Mouse (Mus musculus) limb, embryonic 11.5 days (tissue): Measurements from ENCODE around the gene Mrps16. TPM values are rescaled to one million over a fixed set of nuclear protein-coding genes. Genes with fewer than 3 reads are reported as not detected.
A peak's percentile ranks its signal among the peaks of the same experiment; 100 is the strongest.

Experiments
- ATAC-seq: fragments of 200-750 bp; cut with Nextera tagmentation; 2 replicates; pipeline ENCODE4 v1.8.0; 2017; ENCODE audit warnings: low read depth; ENCODE audit not compliant: insufficient number of reproducible peaks, low FRiP score, low TSS enrichment
- DNase-seq: peaks from one replicate; pipeline ENCODE4 v3.0.0-alpha.2; 2015; ENCODE audit warnings: low spot score
- H3K27ac ChIP-seq: fragments of 300-500 bp; sonication (generic); replicated peaks from 2 replicates; pipeline ENCODE4 v1.5.1; 2014; ENCODE audit warnings: low read depth, mild to moderate bottlenecking, low read length
- H3K27me3 ChIP-seq: fragments of 300-500 bp; sonication (generic); 2 replicates; pipeline ENCODE4 v1.6.1; 2014; ENCODE audit warnings: mild to moderate bottlenecking, low read length, mixed read lengths; ENCODE audit not compliant: control insufficient read depth, insufficient read depth
- H3K36me3 ChIP-seq: fragments of 300-500 bp; sonication (generic); 2 replicates; pipeline ENCODE4 v1.6.1; 2014; ENCODE audit warnings: mild to moderate bottlenecking, low read length, moderate library complexity, mixed read lengths; ENCODE audit not compliant: control insufficient read depth, insufficient read depth
- H3K4me1 ChIP-seq: fragments of 300-500 bp; sonication (generic); 2 replicates; pipeline ENCODE4 v1.6.1; 2014; ENCODE audit warnings: low read length, mixed read lengths; ENCODE audit not compliant: control insufficient read depth, insufficient read depth
- H3K4me2 ChIP-seq: fragments of 300-500 bp; sonication (generic); 2 replicates; pipeline ENCODE4 v1.6.1; 2014; ENCODE audit warnings: low read depth, mild to moderate bottlenecking, moderate library complexity; ENCODE audit not compliant: severe bottlenecking
- H3K4me3 ChIP-seq: fragments of 300-500 bp; sonication (generic); 2 replicates; pipeline ENCODE4 v1.5.1; 2014; ENCODE audit warnings: low read depth, low read length
- H3K9ac ChIP-seq: fragments of 300-500 bp; sonication (generic); 2 replicates; pipeline ENCODE4 v1.6.1; 2014; ENCODE audit warnings: mild to moderate bottlenecking, low read length
- H3K9me3 ChIP-seq: fragments of 300-500 bp; sonication (generic); 2 replicates; pipeline ENCODE4 v1.6.1; 2016; ENCODE audit warnings: low read length; ENCODE audit not compliant: control insufficient read depth
- WGBS: fragments of 180-500 bp; shearing (Covaris S2); extraction: QIAGEN DNeasy Blood & Tissue Kit; methylation state at CpG from one replicate; pipeline ENCODE4 v1.1.7; 2014; 5-methylcytosine and 5-hydroxymethylcytosine counted together
- polyA plus RNA-seq: library from polyadenylated mRNA; unstranded; fragments of >200 nt; fragmentation: Nextera tagmentation; extraction: Ambion mirVana; gene quantifications from 2 replicates; pipeline ENCODE4 v1.2.1, GENCODE M21; 2014

Mrps16 gene
- polyA plus RNA-seq = 82.0 and 86.3 TPM in 2 replicates

DNA sequence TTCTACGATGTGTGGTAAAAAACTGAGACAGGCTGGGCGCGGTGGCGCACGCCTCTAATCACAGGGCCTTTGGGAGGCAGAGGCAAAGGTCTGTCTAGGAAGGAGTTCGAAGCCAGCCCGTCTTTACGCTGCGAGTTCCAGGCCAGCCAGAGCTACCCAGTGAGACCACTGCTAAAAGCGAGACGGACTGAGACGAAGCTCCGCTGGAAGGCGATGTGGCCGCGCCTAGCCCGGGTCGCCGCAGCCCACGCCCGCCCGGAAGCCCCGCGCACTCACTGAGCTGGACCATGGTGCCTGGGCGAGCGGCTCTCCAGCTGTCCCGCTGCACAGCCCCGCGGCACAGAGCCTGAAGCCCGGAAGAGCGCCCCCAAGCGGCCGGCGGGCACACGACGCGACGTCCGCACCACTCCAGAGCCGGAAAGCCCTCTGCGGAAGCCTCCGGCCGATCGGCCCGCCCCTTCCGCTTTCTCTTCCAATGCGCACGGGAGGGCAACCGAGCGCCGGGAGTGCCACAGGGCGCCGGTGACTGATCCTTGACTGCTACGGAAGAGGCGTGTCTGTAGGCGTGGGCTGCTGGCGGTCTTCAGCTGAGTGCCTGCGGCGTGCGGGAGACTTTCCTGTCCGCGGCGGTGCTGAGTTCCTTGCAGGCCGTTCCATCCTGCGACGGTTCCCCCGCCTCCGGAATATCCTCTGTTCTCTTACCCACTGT, at the start of gene Mrps16:
Gene Mrps16, minus strand, starts transcription at position 430 of the 709 bp plus-strand sequence.
- Histone ChIP-seq H3K27me3 (no peaks in the 10 kb centered on the region), H3K4me1 (0 out of 2 replicates have a peak, but pooled peaks cover 2% of the 10 kb centered on the region), H3K27ac (peak within 1 kb of the TSS; percentile 73), H3K9me3 (no peaks in the 10 kb centered on the region), H3K36me3 (peaks cover 4% of the 10 kb centered on the region), H3K4me3 (peak within 1 kb of the TSS; percentile 74), H3K9ac (peak within 1 kb of the TSS; percentile 83), H3K4me2 (peak within 1 kb of the TSS; percentile 57)
- ATAC-seq (peak; percentile 96), DNase-seq (peak; percentile 95)
- under 1% methylated on average over 67 of the region's 68 CpGs for WGBS

DNA sequence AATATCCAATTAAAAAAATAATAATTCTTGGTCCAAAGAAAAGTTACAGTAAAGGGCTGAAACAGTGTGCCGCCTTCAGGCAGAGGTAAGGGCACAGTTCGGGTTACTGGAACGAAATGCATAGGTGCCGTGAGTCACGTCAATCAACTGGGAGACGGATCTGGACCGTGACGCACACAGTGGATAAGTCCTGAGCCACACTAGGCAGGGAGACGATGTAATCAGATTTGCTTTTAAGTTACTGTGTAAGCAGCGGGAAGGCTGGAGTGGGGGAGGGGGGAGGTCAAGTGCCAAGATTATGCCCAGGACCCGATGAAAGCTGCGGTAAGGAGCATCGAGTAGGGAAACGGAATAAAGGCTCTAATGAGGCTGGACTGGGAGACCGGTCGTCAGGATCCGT, 48.8 kb upstream of the Mrps16 start:
- Histone ChIP-seq H3K27ac (no peak overlapping the region), H3K36me3 (no peaks in the 10 kb centered on the region), H3K9me3 (no peaks in the 10 kb centered on the region), H3K4me3 (no peak overlapping the region), H3K27me3 (no peaks in the 10 kb centered on the region), H3K4me1 (no peaks in the 10 kb centered on the region), H3K9ac (no peak overlapping the region), H3K4me2 (no peak overlapping the region)
- no peak for DNase-seq
- 76% methylated on average over 17 of the region's 17 CpGs for WGBS
- no peak for ATAC-seq

DNA sequence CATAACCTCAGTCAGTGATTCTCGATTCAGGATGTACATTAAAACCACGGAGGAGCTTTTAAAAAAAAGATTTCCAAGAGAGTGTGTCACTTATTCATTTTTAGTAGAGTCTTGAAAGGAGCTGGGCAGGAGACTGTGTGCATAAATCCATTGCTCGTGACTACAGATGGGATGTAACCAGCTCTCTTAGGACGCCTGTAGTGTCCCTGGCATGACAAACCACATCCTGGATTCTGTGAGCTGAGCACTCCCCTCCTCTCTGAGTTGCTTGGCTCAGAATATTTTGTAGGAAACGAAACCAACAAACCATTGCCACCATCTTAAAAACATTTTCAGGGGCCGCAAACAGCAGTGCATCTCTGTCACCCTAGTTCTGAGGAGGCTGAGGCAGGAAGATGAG, 43.5 kb upstream of the Mrps16 start:
- no peak overlapping the region for H3K4me3 ChIP-seq
- no peak overlapping the region for H3K4me2 ChIP-seq
- no peak overlapping the region for H3K27ac ChIP-seq
- DNase-seq = no peak
- H3K9ac ChIP-seq = no peak overlapping the region
- H3K27me3 ChIP-seq = no peaks in the 10 kb centered on the region
- H3K9me3 ChIP-seq = no peaks in the 10 kb centered on the region
- H3K4me1 ChIP-seq = no peaks in the 10 kb centered on the region
- H3K36me3 ChIP-seq = no peaks in the 10 kb centered on the region
- 81% methylated on average over 6 of the region's 6 CpGs for WGBS
- ATAC-seq = no peak

DNA sequence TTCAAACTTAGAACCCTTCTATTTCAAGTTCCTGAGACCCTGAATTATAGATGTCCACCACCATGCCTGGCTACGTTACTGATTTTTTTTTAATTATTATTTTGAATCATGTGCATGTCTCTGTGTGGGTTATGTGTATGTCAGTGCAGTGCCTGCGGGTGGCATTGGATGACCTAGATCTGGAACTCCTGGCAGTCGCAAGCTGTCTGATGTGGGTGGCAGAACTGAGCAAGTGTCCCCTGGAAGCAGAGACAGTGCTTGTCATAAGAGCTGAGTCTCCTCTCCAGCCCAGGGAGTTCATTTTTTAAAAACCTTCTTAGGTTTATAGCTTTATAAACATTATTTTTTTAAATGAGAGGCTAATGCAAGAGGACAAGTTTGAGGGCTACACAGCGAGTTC, 39.0 kb upstream of the Mrps16 start:
- no peak overlapping the region for H3K9ac ChIP-seq
- H3K27me3 ChIP-seq = no peaks in the 10 kb centered on the region
- no peak overlapping the region for H3K27ac ChIP-seq
- no peak for DNase-seq
- no peak overlapping the region for H3K4me2 ChIP-seq
- no peak for ATAC-seq
- H3K9me3 ChIP-seq = no peaks in the 10 kb centered on the region
- H3K36me3 ChIP-seq = no peaks in the 10 kb centered on the region
- no peak overlapping the region for H3K4me3 ChIP-seq
- WGBS = 87% methylated on average over 4 of the region's 4 CpGs
- no peaks in the 10 kb centered on the region for H3K4me1 ChIP-seq

DNA sequence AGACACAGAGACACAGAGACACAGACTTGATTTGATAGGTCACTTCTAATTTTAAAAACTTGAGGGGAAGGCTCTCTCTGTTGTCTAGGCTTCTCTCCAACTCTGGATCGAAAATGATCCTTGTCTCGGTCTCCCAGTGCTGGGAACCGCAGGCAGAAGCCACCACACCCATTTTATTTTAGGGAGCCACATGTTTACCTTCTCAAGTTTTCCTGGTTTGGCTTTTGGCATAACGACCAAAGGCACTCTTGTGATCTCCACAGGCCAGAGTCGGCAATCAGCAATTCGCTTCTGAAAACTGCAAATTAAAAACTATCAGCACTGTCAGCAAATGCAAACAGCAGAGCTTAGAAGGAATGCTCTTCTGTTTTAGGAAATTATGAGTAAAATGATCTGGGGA, 38.3 kb upstream of the Mrps16 start:
- Histone ChIP-seq H3K4me1 (no peaks in the 10 kb centered on the region), H3K27me3 (no peaks in the 10 kb centered on the region), H3K27ac (no peak overlapping the region), H3K9ac (no peak overlapping the region), H3K4me2 (no peak overlapping the region), H3K36me3 (no peaks in the 10 kb centered on the region), H3K9me3 (no peaks in the 10 kb centered on the region), H3K4me3 (no peak overlapping the region)
- ATAC-seq (no peak), DNase-seq (no peak)
- 73% methylated on average over 6 of the region's 6 CpGs for WGBS

DNA sequence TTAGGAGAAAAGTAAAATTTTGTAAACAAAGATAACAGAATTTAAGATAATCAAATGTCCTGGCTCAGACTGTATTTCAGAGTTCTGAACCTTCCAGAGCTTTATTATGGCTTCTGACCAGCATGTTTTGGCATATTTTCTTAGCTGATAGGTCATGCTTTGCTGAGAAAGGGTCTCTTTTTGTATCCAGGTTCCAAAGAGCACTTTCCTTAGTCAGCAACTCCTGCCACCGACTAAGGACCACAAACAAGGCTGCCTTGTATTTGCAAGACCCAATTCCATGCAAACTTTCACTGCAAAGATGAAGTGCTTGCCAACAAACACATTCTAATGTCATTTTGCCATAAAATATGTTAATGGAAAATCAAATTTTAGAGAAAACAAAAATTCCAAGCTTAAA, 36.4 kb upstream of the Mrps16 start:
- H3K36me3 ChIP-seq = no peaks in the 10 kb centered on the region
- H3K9ac ChIP-seq = no peak overlapping the region
- 66% methylated on average over 1 of the region's 1 CpGs for WGBS
- DNase-seq (no peak), ATAC-seq (no peak)
- no peaks in the 10 kb centered on the region for H3K27me3 ChIP-seq
- no peak overlapping the region for H3K27ac ChIP-seq
- no peak overlapping the region for H3K4me3 ChIP-seq
- H3K4me1 ChIP-seq = no peaks in the 10 kb centered on the region
- no peak overlapping the region for H3K4me2 ChIP-seq
- H3K9me3 ChIP-seq = no peaks in the 10 kb centered on the region

DNA sequence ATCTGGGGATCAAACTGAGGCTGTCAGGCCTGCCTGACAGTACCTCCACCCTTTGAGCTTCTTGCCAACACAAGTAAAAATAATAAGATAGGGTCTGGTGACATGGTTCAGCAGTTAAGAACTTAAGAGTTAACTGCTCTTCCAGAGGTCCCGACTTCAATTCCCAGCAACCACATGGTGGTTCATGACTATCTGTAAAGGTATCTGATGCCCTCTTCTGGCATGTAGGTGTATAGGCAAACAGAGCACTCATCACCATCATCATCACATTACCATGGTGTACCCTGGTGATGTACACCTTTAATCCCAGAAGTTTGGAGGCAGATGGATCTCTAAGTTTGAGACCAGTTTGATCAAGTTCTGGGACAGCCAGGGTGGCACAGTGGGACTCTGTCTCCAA, 35.2 kb upstream of the Mrps16 start:
- WGBS = 28% methylated on average over 1 of the region's 1 CpGs

DNA sequence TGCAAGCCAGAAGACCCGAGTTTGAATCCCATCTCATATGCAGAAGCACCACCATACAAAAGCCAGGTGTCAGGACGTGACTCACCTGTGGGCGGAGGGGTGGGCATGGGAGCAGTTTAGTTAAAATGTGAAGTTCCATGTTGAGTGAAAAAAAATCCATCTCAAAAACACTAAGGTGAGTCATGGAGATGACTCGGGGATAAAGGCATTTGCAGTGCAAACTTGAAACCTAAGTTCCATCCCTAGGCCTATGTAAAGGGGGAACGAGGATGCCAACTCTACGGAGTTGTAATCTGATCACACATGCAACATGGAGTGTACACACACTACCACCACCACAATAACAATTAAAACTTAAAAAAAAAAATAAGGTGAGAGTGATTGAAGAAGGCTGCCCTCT, 29.6 kb upstream of the Mrps16 start:
- no peak overlapping the region for H3K4me3 ChIP-seq
- H3K9me3 ChIP-seq = no peaks in the 10 kb centered on the region
- no peak overlapping the region for H3K27ac ChIP-seq
- ATAC-seq (no peak), DNase-seq (no peak)
- no peak overlapping the region for H3K9ac ChIP-seq
- H3K4me2 ChIP-seq = no peak overlapping the region
- no peaks in the 10 kb centered on the region for H3K4me1 ChIP-seq
- H3K36me3 ChIP-seq = no peaks in the 10 kb centered on the region
- WGBS = 85% methylated on average over 6 of the region's 6 CpGs
- H3K27me3 ChIP-seq = no peaks in the 10 kb centered on the region

More for the DNA sequence above, 35.2 kb upstream of the Mrps16 start:
- no peak overlapping the region for H3K4me2 ChIP-seq
- H3K4me3 ChIP-seq = no peak overlapping the region
- ATAC-seq = no peak
- DNase-seq = no peak
- H3K36me3 ChIP-seq = no peaks in the 10 kb centered on the region
- H3K27me3 ChIP-seq = no peaks in the 10 kb centered on the region
- H3K9ac ChIP-seq = no peak overlapping the region
- no peaks in the 10 kb centered on the region for H3K4me1 ChIP-seq
- H3K9me3 ChIP-seq = no peaks in the 10 kb centered on the region
- H3K27ac ChIP-seq = no peak overlapping the region

DNA sequence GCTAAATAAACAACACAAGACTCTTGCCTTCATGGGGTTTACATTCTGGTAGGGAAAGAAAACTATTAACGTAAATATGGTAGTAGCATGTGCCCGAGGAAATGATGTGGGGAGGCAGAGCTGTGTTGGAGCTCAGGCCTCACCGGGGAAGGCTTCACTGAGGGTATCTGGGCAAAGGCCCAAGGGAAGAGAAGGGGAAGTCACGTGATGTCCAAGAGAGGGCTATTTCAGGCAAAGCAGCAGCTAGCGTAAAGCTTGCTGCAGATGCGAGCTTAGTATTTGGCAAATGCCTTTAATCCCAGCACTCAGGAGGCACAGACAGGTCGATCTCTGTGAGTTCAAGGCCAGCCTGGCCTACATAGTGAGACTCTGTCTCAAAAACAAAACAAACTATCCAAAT, 28.8 kb upstream of the Mrps16 start:
- H3K4me3 ChIP-seq = no peak overlapping the region
- no peak overlapping the region for H3K9ac ChIP-seq
- WGBS = 83% methylated on average over 7 of the region's 7 CpGs
- H3K4me1 ChIP-seq = no peaks in the 10 kb centered on the region
- no peak for DNase-seq
- H3K27me3 ChIP-seq = no peaks in the 10 kb centered on the region
- H3K36me3 ChIP-seq = no peaks in the 10 kb centered on the region
- H3K9me3 ChIP-seq = no peaks in the 10 kb centered on the region
- H3K27ac ChIP-seq = no peak overlapping the region
- no peak overlapping the region for H3K4me2 ChIP-seq
- no peak for ATAC-seq
